Mouse (Mus musculus): Measurements from ENCODE around the gene Chrnb2.

DNA sequence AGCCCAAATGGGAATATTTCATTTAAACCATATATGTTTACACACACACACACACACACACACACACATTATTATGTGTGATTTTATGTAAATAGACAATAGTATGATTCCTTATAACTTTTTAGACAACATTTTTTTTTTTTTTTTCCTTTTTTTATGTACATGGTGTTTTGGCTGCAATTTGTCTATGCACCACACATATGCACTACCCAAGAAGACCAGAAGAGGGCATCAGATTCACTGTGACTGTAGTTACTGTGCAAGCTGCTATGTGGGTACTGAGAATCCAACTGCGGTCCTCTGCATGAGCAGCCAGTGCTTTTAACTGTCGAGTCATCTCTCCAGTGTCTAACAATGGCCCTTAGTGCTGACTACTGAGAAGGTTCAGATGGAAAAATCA is 42.3 kb upstream of the Chrnb2 start:
- TF ChIP-seq POLR2A (IDR thresholded peaks at IDR 0.05; ENCODE audit: borderline replicate concordance, extremely low read depth, insufficient read depth, insufficient read length, poor library complexity, severe bottlenecking) (no peak), CTCF (IDR thresholded peaks at IDR 0.05; ENCODE audit: borderline replicate concordance, extremely low read depth, insufficient read depth, insufficient read length) (peak; percentile 24; the same call in 1 of the 2 replicates)
